Mouse (Mus musculus): Measurements from ENCODE around the gene 4930402H24Rik. TPM values are rescaled to one million over a fixed set of nuclear protein-coding genes. Genes with fewer than 3 reads are reported as not detected.
A peak's percentile ranks its signal among the peaks of the same experiment; 100 is the strongest.

The 4930402H24Rik gene
- total and polyA plus RNA-seq, 3 experiments: 6.1 to 6.2 TPM; not detected in 1

GRCm38 (mm10) chr2:130906584-130907315, 544 bp upstream of the 4930402H24Rik start:
- peaks cover 3 to 10% of the 10 kb centered on the region in 2 experiments; a peak in 2 of 4 replicates for H3K4me1 ChIP-seq (ENCODE audit: control insufficient read depth in 1 of 2, insufficient read depth in 2 of 2, low read length in 2 of 2)
- peak overlapping the region; percentile 93 to 94 for H3K4me3 ChIP-seq (ENCODE audit: control insufficient read depth in 1 of 2, insufficient read depth in 1 of 2, low read depth in 2 of 2, low read length in 2 of 2)
- peak overlapping the region; percentile 92 for H3K9ac ChIP-seq (ENCODE audit: control insufficient read depth, low read depth, low read length, poor library complexity, severe bottlenecking)
- peaks cover 0 to 15% of the 10 kb centered on the region in 2 experiments; a peak in 2 of 4 replicates for H3K36me3 ChIP-seq (ENCODE audit: control insufficient read depth in 1 of 2, insufficient read depth in 2 of 2, low read length in 2 of 2)
- peak; percentile 57 for DNase-seq (ENCODE audit: low read depth, low spot score)
- peak; percentile 73; the same call in 1 of the 2 replicates for TF ChIP-seq UBTF (IDR thresholded peaks at IDR 0.05; ENCODE audit: borderline replicate concordance, insufficient read depth, low read depth, low read length)
- 0 out of 2 replicates have a peak, but pooled peaks have one; percentile 6 for TF ChIP-seq SIN3A (IDR thresholded peaks at IDR 0.05; ENCODE audit: low read length)
- no peak for TF ChIP-seq ELF1 (IDR thresholded peaks at IDR 0.05; ENCODE audit: low read depth, low read length)
- no peak overlapping the region for H3K27ac ChIP-seq (ENCODE audit: control insufficient read depth, low read depth, low read length)
- no peaks in the 10 kb centered on the region for H3K9me3 ChIP-seq (replicated peaks; ENCODE audit: insufficient read depth, low read length)
- peaks cover 12% of the 10 kb centered on the region for H3K79me2 ChIP-seq (ENCODE audit: control insufficient read depth, insufficient read depth, low read length, poor library complexity)
- H3K27me3 ChIP-seq (ENCODE audit: control insufficient read depth in 1 of 2, insufficient read depth in 2 of 2, low read length in 2 of 2): no peaks in the 10 kb centered on the region

DNA sequence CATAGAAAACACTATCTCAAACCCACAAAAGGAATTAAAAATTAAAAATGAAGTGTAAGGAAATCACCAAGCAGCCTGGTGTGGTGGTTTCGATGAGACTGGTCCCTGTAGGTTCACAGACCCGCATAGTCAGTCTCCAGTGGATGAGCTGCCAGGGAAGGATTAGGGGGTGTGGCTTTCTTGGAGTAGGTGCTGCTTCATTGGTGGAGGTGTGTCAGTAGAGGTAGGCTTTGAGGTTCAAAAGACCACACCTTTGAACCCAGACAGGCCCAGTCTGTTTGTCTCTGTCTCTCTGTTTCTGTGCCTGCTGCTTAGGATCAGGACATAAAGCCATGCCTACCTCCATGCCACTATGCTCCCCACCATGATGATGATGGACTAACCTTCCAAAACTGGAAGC, 7.4 kb downstream of the 4930402H24Rik start:
- Histone ChIP-seq H3K36me3 (ENCODE audit: control insufficient read depth in 1 of 2, insufficient read depth in 2 of 2, low read length in 2 of 2) (no peaks in the 10 kb centered on the region), H3K4me3 (ENCODE audit: control insufficient read depth in 1 of 2, insufficient read depth in 1 of 2, low read depth in 2 of 2, low read length in 2 of 2) (no peak overlapping the region), H3K9ac (ENCODE audit: control insufficient read depth, low read depth, low read length, poor library complexity, severe bottlenecking) (no peak overlapping the region), H3K27me3 (ENCODE audit: control insufficient read depth in 1 of 2, insufficient read depth in 2 of 2, low read length in 2 of 2) (no peaks in the 10 kb centered on the region), H3K4me1 (ENCODE audit: control insufficient read depth in 1 of 2, insufficient read depth in 2 of 2, low read length in 2 of 2) (no peaks in the 10 kb centered on the region), H3K79me2 (ENCODE audit: control insufficient read depth, insufficient read depth, low read length, poor library complexity) (no peaks in the 10 kb centered on the region), H3K27ac (ENCODE audit: control insufficient read depth, low read depth, low read length) (no peak overlapping the region), H3K9me3 (replicated peaks; ENCODE audit: insufficient read depth, low read length) (no peaks in the 10 kb centered on the region)
- no peak for TF ChIP-seq KAT2A (conservative IDR thresholded peaks at IDR 0.05; ENCODE audit: low read depth, low read length)
- TF ChIP-seq HCFC1 (IDR thresholded peaks at IDR 0.05; ENCODE audit: low read depth, low read length): no peak
- TF ChIP-seq CHD2 (IDR thresholded peaks at IDR 0.05; ENCODE audit: low read length): no peak
- TF ChIP-seq POLR2AphosphoS5 (IDR thresholded peaks at IDR 0.05; ENCODE audit: borderline replicate concordance, low read depth, low read length): no peak
- no peak for TF ChIP-seq TAL1 (IDR thresholded peaks at IDR 0.05; ENCODE audit: low read length)
- no peak for TF ChIP-seq ETS1 (IDR thresholded peaks at IDR 0.05; ENCODE audit: low read depth, low read length)
- TF ChIP-seq USF1 (IDR thresholded peaks at IDR 0.05; ENCODE audit: low read depth, low read length): no peak
- no peak for TF ChIP-seq MYB (IDR thresholded peaks at IDR 0.05; ENCODE audit: low read depth, low read length)
- no peak for TF ChIP-seq ZMIZ1 (IDR thresholded peaks at IDR 0.05; ENCODE audit: low read depth, low read length)
- no peak for TF ChIP-seq ZKSCAN1 (IDR thresholded peaks at IDR 0.05; ENCODE audit: low read depth, low read length)
- no peak for TF ChIP-seq POLR2AphosphoS2 (IDR thresholded peaks at IDR 0.05; ENCODE audit: low read length)
- no peak for TF ChIP-seq BHLHE40 (IDR thresholded peaks at IDR 0.05; ENCODE audit: borderline replicate concordance, low read depth, low read length)
- no peak for TF ChIP-seq TBP (IDR thresholded peaks at IDR 0.05; ENCODE audit: low read depth, low read length)
- no peak for TF ChIP-seq MAZ (IDR thresholded peaks at IDR 0.05; ENCODE audit: low read depth, low read length)
- no peak for TF ChIP-seq MXI1 (IDR thresholded peaks at IDR 0.05; ENCODE audit: low read depth, low read length)
- TF ChIP-seq GATA1 (IDR thresholded peaks at IDR 0.05; ENCODE audit: low read depth, low read length): no peak
- no peak for TF ChIP-seq ZNF384 (IDR thresholded peaks at IDR 0.05; ENCODE audit: low read depth, low read length)
- no peak for TF ChIP-seq MYC (IDR thresholded peaks at IDR 0.05; ENCODE audit: low read depth, low read length)
- DNase-seq (ENCODE audit: low read depth, low spot score): no peak
